Mouse (Mus musculus) frontal cortex, postnatal 36 days (tissue): ENCODE results near the gene Ppan.
A peak's percentile ranks its signal among the peaks of the same experiment; 100 is the strongest.

ENCODE experiments used
- DNase-seq, 2 experiments: peaks; one replicate each; pipeline ENCODE4 v3.0.0; 2022; ENCODE audit warnings: low spot score in 2 of 2

Ppan gene

DNA sequence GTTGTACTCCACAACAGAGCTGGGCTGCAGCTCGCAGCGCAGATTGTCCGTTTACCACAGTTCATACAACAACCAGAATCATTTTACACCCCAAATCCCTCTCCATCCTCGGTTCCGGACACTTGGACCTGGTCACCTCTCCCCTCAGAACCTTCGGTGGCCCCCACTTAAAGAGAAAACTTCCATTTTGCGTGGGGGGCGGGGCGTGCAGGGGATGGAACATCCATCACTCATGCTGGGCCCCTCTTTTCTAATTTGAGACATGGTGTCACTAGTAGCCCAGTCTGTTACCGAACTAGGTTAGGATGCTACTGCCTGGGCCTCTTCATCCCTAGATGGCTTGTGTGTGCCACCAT is 9.3 kb upstream of the Ppan start:
- DNase-seq, result no peak

DNA sequence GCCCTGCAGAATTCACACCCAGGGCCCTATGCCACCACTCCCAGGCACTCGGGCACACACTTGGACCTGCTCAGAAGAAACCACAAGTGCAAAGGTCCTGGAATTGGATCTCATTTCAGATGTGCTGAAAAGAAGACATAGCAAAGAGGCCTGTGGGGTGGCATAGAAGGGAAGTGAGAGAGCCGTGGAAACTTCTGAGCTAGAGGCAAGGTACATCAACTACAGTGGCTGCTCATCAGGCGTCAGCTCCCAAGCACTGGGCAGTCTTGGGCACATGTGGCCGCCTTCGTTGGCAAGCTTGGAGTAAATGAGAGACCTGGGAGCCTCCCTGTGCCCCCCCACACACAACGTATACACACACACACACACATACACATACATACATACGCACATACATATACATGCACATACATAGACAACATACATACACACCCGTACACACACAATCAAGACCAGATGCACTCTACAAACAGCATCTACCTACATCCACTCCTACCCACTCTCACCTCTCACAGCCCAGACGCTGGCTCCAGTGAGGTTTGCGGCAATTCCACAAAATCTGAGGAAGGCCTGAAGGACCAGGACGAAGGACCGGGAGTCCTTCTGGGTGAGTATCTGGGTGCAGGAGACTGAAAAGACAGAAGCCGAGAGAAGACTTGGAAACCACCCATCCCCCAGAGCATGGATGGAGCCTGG is 8.7 kb upstream of the Ppan start, which contains the start of gene Angptl6:
Angptl6 (minus strand) TSS at position 631 of the 696 bp plus-strand sequence.
- DNase-seq, result no peak

DNA sequence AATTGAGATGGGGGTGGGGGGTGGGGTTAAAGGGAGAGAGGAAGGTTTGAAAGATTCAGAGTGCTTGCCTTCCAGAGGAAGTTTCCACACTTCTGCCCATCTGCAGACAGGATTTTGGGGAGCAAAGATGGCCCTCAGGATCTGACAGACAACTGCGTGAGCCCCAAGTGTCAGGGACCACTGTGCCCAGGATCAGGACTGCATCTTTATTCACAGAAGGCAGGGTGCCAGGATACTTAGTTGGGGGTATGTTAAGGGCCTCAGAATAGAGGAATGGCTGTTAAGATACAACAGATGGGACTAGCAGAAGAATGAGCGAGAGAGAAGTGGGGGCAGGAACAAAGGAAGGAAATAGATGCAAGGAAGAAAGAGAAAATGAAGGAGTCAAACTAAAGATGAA is 1.4 kb upstream of the Ppan start:
- DNase-seq, result no peak

DNA sequence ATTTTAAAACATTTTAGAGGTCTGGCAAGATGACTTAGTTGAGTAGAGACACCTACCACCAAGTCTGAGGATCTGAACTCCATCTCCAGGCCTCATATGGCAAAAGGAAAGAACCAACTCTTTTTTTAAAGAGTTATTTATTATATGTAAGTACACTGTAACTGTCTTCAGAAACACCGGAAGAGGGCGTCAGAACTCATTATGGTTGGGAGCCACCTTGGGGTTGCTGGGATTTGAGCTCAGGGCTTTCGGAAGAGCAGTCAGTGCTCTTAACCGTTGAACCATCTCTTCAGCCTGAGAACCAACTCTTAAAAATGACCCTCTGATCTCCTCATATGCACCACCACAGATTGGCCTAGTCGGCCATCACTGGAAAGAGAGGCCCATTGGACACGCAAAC is 784 bp upstream of the Ppan start:
- DNase-seq, result no peak

DNA sequence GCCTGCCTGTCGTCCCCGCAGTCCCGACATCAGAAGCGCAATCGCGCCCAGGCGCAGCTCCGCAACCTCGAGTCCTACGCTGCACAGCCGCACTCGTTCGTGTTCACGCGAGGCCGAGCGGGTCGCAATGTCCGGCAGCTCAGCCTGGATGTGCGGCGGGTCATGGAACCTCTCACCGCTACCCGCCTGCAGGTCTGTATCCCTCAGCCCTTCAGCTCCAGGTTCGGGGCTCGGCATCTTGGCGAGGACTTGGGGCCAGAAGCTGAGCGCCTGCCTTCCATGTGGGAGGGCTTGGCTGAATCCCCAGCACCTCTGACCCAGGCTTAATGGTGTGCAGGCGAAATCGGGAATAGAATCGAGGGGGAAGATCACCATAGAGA is 401 bp downstream of the Ppan start:
- no peak for DNase-seq

DNA sequence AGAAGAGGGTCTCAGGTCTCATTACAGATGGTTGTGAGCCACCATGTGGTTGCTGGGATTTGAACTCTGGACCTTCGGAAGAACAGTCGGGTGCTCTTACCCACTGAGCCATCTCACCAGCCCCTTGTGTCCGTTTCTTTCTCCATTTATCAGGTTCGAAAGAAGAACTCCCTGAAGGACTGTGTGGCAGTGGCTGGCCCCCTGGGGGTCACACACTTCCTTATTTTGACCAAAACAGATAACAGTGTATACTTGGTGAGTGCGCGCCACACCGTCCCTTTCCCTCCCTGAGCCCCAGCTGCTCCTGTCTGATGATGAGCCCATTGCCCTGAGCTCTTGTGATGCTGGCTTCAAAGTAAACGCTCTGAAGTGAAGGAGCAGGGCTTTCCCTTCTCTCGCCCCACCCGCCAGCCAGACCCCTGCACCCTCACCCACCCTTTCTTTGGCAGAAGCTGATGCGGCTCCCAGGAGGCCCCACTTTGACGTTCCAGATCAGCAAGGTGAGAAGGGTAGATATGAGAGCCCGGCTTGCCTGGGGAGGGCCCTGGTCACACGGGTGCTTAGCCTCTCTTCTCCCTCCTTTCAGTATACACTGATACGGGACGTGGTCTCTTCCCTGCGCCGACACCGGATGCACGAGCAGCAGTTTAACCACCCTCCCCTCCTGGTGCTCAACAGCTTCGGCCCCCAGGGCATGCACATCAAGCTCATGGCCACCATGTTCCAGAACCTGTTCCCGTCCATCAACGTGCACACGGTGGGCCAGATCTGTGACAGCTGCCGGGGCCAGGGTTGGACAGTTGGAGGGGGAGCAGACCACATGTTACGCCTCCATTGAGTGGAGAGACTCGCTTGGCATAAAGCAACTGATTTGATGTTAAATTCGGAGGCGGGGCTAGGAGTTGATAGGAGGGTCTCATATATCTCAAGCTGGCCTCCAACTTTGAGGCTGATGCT is 1.5 kb downstream of the Ppan start:
- no peak for DNase-seq

DNA sequence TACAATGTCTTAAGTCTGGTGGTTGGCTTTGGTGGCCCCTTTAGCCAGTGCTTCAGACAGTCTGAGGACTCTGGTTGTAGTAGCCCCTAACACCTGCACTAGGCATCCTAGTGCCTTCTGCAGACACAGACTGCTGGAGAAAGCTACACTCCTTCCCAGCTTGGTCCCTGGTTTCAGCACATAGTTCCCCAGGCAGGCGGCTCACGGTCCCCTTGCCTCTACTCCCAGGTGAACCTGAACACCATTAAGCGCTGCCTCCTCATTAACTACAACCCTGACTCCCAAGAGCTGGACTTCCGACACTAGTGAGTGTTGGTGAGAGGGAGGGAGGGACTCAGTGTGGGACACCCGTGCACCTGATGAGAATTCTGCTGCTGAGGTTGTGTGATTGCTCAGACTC is 2.4 kb downstream of the Ppan start:
- no peak for DNase-seq

DNA sequence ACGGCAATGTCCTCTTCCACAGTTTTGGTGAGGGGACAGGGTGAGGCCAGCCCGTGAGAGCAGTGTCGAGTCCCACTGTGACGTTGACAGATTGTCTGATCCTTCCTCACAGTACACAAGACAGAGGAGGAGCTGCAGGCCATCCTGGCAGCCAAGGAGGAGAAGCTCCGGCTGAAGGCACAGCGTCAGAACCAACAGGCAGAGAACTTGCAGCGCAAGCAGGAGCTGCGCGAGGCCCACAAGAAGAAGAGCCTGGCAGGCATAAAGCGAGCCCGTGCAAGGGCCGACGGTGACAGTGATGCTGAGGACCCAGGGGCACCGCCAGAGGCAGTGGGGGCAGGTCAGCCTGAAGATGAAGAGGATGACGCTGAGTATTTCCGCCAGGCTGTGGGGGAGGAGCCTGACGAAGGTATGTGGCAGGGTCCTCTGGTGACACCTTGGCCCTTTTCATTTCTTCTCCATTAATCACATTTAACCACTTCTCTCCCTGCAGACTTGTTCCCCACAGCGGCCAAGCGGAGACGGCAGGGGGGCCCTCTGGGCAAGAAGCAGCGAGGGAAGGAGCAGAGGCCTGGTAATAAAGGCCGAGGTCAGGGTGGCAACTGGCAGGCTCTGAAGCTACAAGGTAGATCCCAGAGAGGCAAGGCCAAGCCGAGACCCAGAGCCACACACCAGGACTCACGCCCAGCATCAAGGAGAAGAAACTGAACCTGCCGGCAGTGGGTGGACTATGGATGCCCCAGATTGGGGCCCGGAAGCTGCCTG is 3.5 kb downstream of the Ppan start:
- no peak for DNase-seq

DNA sequence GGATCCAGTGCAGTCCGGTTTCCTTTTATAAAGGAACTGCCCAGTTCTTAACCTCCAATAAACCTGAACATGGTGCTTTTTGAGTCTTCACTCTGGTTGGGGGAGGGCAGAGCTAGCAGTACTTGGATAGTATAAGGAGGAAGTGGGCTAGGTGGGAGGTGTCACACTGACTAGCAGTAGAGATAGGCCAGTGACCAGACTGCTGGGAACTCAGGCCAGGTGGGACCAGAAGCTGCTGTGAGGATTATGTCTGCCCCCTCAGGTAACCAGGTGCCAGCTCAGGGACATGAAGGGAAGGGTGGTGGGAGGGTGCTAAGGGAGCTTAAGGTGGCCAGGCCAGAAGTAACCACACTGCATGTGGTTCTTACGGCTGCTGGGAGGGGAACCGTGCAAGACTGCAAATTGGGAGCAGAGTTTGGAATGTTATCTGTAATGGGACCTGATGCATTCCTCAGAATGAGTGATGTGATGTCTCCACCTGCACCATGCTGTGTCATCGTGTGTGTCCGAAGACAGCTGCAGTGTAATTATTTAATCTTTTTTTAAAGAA is 4.2 kb downstream of the Ppan start:
- no peak for DNase-seq

DNA sequence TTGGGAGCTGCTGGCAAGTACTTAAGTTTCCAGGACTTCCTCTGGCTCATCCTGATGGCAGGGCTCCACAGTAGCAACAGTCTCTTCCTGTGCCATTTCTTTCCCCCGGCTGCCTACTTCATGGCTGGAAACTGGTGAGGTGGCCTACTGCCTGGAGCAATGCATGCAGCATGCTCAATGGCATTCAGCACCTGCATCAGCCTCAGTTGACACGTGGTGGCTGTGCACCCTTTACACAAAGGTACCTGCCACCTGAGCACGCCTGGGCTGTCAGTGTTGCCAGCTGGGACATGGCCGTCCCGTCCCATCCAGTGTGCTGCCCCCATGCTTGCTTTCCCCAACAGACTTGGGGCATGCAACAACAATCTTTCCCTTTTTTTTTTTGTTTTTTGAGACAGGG is 5.1 kb downstream of the Ppan start:
- DNase-seq, result no peak

DNA sequence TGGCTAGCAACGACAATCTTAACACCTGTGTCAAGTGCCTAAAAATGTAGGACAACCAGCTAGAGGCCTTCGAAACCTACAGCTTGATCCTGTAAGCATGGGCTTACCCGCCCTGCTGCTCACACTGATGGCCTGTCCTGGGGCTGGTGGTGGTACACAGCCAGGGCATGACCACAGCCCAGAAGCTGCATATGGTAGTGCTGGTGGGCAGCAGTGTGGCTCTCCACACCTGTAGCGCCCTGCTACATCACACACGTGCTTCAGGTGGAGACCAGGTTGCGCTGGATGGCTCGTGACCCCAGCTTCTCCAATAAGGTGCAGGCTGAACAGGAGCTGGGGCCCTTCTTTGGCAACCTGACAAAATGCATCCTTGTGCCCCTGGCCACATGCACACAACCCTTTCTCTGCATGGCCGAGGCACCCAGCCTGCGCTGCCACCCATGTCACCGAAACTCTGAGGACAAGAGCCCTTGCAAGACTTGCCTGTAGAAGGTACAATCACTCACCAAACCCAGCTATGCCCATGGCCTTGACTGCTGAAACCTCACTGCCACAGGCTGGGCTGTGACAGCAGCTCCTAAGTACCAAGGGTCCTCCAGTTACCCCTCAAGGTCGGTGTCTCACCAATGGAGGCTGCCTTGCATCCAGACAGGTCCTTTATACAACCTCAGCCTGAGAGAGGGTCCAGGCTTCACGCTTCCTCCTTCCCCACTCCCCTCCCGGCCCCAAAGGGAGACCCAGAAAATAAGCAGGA is 5.8 kb downstream of the Ppan start:
- no peak for DNase-seq

DNA sequence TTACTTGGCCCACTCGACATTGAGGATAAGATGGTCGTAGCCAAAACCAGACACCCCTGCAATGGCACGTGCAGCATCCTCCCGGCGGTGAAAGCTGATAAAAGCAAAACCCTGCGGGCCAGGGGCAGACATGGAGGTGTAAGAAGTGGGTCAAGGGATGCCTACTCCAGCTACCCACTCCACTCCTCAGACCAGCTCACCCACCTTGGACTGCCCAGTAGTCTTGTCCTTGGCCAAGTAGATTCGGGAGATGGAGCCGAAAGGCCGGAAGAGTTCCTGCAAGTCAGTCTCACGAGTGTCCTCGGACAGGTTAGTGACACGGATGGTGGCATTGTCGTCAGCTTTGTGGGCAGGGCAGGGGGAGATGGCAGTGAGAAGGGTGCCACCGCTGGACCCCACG is 6.7 kb downstream of the Ppan start:
- no peak for DNase-seq

DNA sequence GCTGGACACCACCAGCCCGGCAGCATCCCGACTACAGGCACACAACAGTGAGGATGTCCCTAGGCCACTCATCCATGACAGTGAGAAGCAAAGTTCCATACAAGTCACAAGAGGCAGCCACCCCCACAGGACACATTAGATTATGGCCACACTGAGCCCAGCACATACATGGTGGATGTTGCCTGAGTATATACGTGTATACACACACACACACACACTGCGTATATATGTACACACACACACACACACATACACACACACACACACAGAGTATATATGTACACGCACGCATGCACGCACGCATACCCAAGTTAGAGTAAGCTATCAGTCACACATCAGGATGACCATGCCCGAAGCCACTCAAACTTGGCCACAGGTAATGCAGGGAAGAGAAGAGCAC is 7.4 kb downstream of the Ppan start:
- DNase-seq, result no peak

DNA sequence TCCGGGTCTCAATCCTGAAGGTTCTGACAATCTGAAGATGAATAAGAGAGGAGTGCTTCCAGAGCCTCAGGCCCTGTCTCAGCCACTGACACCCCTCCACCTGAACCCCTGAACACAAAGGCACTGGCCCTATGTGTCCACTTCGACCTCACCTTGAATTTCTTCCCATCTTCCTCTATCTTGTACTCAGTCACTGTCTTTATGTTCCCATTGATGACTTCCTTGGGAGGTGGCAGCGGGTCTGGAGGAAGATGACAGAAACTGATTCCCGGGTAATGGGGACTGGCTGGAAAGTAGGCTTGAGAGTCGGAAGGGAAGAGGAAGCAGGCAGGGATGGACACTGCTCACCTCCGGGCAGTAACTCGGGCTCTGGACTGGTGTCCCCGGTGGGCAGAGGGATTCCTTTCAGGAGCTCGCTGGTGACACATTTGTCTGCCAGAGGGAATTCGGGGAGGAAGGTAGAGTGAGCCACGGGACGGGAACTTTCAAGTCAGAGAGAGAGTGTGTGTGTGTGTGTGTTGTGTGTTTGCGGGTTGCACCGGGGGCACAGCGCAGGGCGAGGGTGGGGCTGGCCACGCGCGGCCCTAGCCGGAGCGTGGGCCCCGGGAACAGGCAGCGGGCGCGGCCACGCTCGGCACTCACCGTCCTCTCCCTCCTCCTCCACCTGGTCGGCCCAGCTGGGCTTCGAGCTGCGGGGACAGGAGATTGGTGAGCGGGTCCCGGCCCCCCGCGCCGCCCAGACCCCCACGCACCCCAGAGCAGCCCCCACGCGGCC is 9.9 kb downstream of the Ppan start:
- no peak for DNase-seq

DNA sequence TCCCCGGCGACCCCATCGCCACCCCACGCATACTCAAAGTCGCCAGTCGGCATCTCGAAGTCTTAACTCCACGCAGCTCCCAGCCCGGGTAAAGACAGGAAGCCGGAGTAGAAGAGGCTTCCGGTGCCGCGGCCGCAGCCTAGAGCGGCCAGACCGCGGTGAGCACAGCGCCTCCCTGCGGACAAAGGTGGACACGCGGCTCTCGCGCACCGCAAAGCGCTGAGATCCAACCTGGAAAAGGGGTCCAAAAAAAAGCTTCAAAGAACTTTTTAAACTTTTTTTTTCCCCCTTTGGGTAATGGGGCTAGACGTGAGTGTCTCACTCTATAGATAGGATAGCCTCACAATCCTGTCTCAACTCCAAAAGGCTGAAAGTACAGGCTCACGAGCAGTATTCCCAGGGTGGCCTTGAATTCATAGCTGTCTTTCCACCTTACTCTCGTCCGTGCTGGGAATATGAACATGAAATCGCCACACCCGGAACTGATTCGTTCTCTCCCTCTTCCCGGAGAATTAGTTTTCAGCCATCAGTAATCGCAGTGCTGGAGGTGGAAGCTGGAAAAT is 10.6 kb downstream of the Ppan start, which contains the start of gene Eif3g:
Eif3g (minus strand) TSS at position 113 of the 563 bp plus-strand sequence.
- DNase-seq, result peak; percentile 84

DNA sequence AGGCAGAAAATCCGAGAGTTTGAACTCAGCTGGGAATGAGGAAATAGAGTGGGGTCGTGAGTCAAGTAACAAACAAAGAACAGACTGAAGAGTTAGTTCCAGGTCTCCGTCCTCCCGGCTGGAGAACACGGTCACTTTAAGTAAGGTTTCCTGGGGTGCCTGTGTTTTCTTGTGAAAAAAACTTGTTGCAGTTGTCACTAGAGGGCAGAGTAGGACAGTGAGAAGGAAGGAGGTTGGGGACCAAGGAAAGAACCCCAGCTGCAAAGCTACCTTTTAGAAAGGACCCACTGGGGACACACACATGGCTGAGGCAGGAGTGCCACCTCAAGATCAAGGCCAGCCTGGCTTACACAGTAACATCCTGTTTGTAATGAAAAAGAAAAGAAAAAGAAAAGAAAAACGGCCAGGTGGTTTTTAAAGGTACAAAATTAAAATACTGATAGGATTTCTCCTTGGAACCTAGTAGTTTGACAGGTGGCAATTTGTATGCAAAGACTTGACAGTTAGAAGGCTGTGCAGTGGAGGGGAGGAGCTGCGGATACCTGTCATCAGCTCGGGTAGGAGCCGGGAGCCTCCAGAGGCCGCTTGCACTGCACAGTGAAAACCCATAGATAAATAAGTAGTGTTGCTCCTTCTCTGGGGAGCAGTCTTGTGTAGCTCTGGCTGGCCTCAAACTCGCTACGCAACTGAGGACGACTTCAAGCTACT is 13.6 kb downstream of the Ppan start:
- no peak for DNase-seq

DNA sequence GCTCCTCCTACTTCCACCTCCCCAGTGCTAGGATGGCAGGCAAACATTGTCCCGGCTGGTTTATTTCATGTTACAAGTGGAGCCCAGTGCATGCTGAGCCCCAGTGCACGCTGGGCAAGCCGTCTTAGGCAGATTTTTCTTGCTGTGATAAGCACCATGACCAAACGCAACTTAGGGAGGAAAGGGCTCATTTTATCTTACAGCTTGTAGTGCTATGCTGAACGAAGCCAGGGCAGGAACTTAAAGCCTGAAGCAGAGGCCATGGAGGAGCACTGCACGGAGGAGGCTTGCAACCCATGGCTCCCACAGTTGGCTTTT is 14.2 kb downstream of the Ppan start:
- no peak for DNase-seq

DNA sequence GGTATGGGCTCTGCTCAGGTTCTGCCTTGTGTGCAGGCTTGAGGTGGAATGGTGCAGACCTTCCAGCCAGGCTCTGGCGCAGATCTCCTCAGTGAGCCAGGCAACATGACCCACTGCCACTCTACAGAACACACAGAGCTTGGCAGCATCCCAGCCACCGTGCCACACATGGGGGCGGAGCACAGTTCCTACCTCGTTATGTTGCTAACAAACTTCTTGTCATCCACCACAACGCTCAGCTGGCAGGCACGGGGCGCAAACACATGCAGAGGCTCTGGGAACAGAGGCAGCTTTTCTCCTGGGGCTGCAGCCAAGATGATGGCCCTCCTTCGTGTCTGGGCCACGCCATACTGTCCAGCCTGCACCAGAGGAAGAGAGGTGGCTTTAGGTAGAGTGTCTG is 22.0 kb downstream of the Ppan start:
- peak; percentile 39 to 41 for DNase-seq

DNA sequence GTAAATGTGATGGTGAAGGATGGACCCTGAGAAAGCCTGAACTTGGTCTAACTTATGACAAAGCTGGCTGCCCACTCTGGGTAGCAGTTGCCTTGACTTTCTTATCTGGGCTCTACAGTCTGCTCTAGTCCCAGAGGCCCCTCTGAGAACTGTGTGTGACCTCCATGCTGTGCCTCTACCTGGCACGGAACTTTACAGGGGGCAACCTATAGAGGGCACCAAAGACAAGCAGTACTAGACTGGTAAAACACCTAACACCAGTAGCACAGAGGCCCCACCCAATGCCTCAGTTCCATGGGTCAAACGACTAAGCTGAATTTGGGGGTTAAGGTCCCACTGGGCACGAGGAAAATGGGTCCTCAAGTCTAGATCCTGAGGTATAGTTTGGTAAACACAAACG is 28.2 kb downstream of the Ppan start:
- no peak for DNase-seq

DNA sequence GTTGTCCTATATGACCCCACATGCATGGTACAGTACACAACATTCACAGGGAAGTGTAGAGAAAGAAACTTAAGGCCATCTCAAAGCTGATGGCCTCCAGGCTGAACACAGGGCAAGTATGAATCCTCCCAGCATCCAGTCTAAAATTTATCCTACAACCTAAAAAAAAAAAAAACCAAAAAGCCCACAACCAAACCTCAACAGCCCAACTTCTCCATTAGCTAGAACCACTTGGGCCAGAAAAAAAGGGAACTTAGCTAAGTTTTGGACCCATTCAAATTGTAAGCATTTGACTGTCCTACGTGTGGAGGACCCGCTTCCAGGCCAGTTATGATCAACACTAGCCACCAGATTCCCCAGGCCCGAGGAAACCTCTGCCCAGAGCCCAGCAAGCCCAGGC is 35.3 kb downstream of the Ppan start:
- no peak for DNase-seq
